7 mouse cellular contexts compared by ENCODE assay signal in the genomic region with DNA sequence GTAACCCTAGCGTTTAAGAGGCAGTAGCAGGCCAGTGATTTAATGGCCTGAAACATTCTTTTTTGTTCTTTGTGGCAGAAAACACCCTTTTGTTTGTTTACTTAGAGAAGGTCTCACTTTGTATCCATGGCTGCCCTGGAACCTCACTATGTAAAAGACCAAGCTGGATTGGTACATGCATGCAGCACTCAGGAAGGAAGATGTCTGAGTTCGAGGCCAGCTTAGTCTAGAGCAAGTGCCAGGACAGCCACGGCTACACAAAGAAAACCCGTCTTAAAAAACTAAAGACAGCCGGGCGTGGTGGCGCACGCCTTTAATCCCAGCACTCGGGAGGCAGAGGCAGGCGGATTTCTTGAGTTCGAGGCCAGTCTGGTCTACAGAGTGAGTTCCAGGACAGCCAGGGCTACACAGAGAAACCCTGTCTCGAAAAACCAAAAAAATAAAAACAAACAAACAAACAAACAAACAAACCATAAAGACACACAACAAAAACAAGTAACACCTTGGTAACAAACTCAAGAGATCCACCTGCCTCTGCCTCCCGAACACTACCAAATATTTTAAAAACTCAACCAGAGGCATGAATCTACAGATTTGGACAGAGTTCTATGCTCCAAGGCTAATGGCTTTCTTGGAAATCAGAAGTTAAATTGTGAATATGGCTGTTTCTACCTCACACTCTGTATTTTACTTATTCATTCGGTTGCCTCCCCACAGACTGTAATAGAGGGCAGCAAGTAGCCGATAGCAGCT. TPM values are rescaled to one million over a fixed set of nuclear protein-coding genes. Genes with fewer than 3 reads are reported as not detected.
A peak's percentile ranks its signal among the peaks of the same experiment; 100 is the strongest.
DNase-seq lines count a peak whose midpoint lies in the region; ATAC-seq lines count a peak whose summit lies in the region.

No protein-coding gene starts in this region.

- peak overlapping the region; percentile 70 for H3K4me3 ChIP-seq in neural tube, embryonic 11.5 days (ENCODE audit: low read depth, low read length)
- peak overlapping the region; percentile 62 for H3K4me3 ChIP-seq in embryonic facial prominence, embryonic 15.5 days (replicated peaks)
- peak overlapping the region; percentile 69 for H3K4me3 ChIP-seq in limb, embryonic 12.5 days (replicated peaks)
- H3K4me3 ChIP-seq in stomach, embryonic 15.5 days (replicated peaks) = peak overlapping the region; percentile 74

- no peaks in the 10 kb centered on the region for H3K9me3 ChIP-seq in neural tube, embryonic 11.5 days (ENCODE audit: control insufficient read depth, low read length)
- no peaks in the 10 kb centered on the region for H3K9me3 ChIP-seq in embryonic facial prominence, embryonic 15.5 days (replicated peaks)
- H3K9me3 ChIP-seq in limb, embryonic 12.5 days = no peaks in the 10 kb centered on the region
- no peaks in the 10 kb centered on the region for H3K9me3 ChIP-seq in stomach, embryonic 15.5 days

- H3K4me1 ChIP-seq in neural tube, embryonic 11.5 days (ENCODE audit: control insufficient read depth, insufficient read depth, low read length) = peaks cover 12% of the 10 kb centered on the region
- H3K4me1 ChIP-seq in embryonic facial prominence, embryonic 15.5 days = peaks cover 17% of the 10 kb centered on the region
- H3K4me1 ChIP-seq in limb, embryonic 12.5 days (replicated peaks) = peaks cover 16% of the 10 kb centered on the region
- H3K4me1 ChIP-seq in stomach, embryonic 15.5 days = peaks cover 5% of the 10 kb centered on the region; the same call in 1 of the 2 replicates

- no peaks in the 10 kb centered on the region for H3K27me3 ChIP-seq in neural tube, embryonic 11.5 days (ENCODE audit: control insufficient read depth, insufficient read depth, low read length)
- no peaks in the 10 kb centered on the region for H3K27me3 ChIP-seq in embryonic facial prominence, embryonic 15.5 days
- H3K27me3 ChIP-seq in limb, embryonic 12.5 days = no peaks in the 10 kb centered on the region
- H3K27me3 ChIP-seq in stomach, embryonic 15.5 days (replicated peaks) = no peaks in the 10 kb centered on the region

- 77% methylated on average over 15 of the region's 15 CpGs for WGBS in neural tube, embryonic 11.5 days
- WGBS in embryonic facial prominence, embryonic 15.5 days = 73% methylated on average over 15 of the region's 15 CpGs
- 81% methylated on average over 15 of the region's 15 CpGs for WGBS in limb, embryonic 12.5 days
- WGBS in stomach, embryonic 15.5 days = 70% methylated on average over 15 of the region's 15 CpGs

- no peak for ATAC-seq in neural tube, embryonic 11.5 days (ENCODE audit: insufficient read depth, low FRiP score, low TSS enrichment)
- ATAC-seq in embryonic facial prominence, embryonic 15.5 days (ENCODE audit: insufficient number of reproducible peaks, low FRiP score, low TSS enrichment, low read depth) = no peak
- no peak for ATAC-seq in limb, embryonic 12.5 days (ENCODE audit: insufficient number of reproducible peaks, insufficient read depth, low FRiP score, low TSS enrichment, low read depth)
- ATAC-seq in stomach, embryonic 15.5 days (ENCODE audit: insufficient read depth, low FRiP score, low read depth) = no peak

- H3K36me3 ChIP-seq in neural tube, embryonic 11.5 days (ENCODE audit: control insufficient read depth, insufficient read depth, low read length) = no peaks in the 10 kb centered on the region
- H3K36me3 ChIP-seq in embryonic facial prominence, embryonic 15.5 days = no peaks in the 10 kb centered on the region
- peaks cover 9% of the 10 kb centered on the region; the same call in 1 of the 2 replicates for H3K36me3 ChIP-seq in limb, embryonic 12.5 days
- no peaks in the 10 kb centered on the region for H3K36me3 ChIP-seq in stomach, embryonic 15.5 days

- peak overlapping the region; percentile 73 for H3K9ac ChIP-seq in neural tube, embryonic 11.5 days (ENCODE audit: low read length)
- H3K9ac ChIP-seq in embryonic facial prominence, embryonic 15.5 days = peak overlapping the region; percentile 61
- peak overlapping the region; percentile 71 for H3K9ac ChIP-seq in limb, embryonic 12.5 days (replicated peaks)
- H3K9ac ChIP-seq in stomach, embryonic 15.5 days = peak overlapping the region; percentile 14; the same call in 1 of the 2 replicates

- peak overlapping the region; percentile 97 for H3K27ac ChIP-seq in neural tube, embryonic 11.5 days (ENCODE audit: low read depth, low read length)
- peak overlapping the region; percentile 97 for H3K27ac ChIP-seq in embryonic facial prominence, embryonic 15.5 days (replicated peaks)
- peak overlapping the region; percentile 95 for H3K27ac ChIP-seq in limb, embryonic 12.5 days
- peak overlapping the region; percentile 91 for H3K27ac ChIP-seq in stomach, embryonic 15.5 days

- H3K4me2 ChIP-seq in neural tube, embryonic 11.5 days (ENCODE audit: low read depth) = peak overlapping the region; percentile 58
- H3K4me2 ChIP-seq in embryonic facial prominence, embryonic 15.5 days (replicated peaks) = peak overlapping the region; percentile 73
- H3K4me2 ChIP-seq in limb, embryonic 12.5 days = peak overlapping the region; percentile 73
- H3K4me2 ChIP-seq in stomach, embryonic 15.5 days = peak overlapping the region; percentile 52

- no peak for DNase-seq in neural tube, embryonic 11.5 days (ENCODE audit: low spot score)
- DNase-seq in neural tube, embryonic 10.5 days (ENCODE audit: extremely low spot score, low spot score) = no peak
- no peak for DNase-seq in MN1 (ENCODE audit: low spot score)
- DNase-seq in layer of hippocampus, postnatal 36 days = no peak

RNA-seq across cellular contexts. Expression of a gene that starts 0.9 kb away (rescaled TPM):
- polyA plus RNA-seq in neural tube, embryonic 11.5 days (2014; fragmentation: Nextera tagmentation; extraction: Ambion mirVana) = 172 and 175 TPM in 2 replicates
- polyA plus RNA-seq in embryonic facial prominence, embryonic 15.5 days (2015; fragmentation: Nextera tagmentation; extraction: Ambion mirVana) = 75.5 and 78.5 TPM in 2 replicates
- polyA plus RNA-seq in limb, embryonic 12.5 days (2016; fragmentation: Nextera tagmentation; extraction: Ambion mirVana) = 120 and 125 TPM in 2 replicates
- 68.7 and 74.3 TPM in 2 replicates for polyA plus RNA-seq in stomach, embryonic 15.5 days (2015; fragmentation: Nextera tagmentation; extraction: Ambion mirVana)
- 100 to 1,000 TPM; 115 to 116 TPM for total RNA-seq in layer of hippocampus, postnatal 36 days (2021)

RNA-seq across cellular contexts. Expression of a gene that starts 22.4 kb away (rescaled TPM):
- polyA plus RNA-seq in neural tube, embryonic 11.5 days (2014; fragmentation: Nextera tagmentation; extraction: Ambion mirVana) = 13.8 and 17.5 TPM in 2 replicates
- 28.1 and 29.2 TPM in 2 replicates for polyA plus RNA-seq in embryonic facial prominence, embryonic 15.5 days (2015; fragmentation: Nextera tagmentation; extraction: Ambion mirVana)
- 20.2 and 21.1 TPM in 2 replicates for polyA plus RNA-seq in limb, embryonic 12.5 days (2016; fragmentation: Nextera tagmentation; extraction: Ambion mirVana)
- polyA plus RNA-seq in stomach, embryonic 15.5 days (2015; fragmentation: Nextera tagmentation; extraction: Ambion mirVana) = 31.3 and 33.8 TPM in 2 replicates
- total RNA-seq in layer of hippocampus, postnatal 36 days (2021) = 10 to 100 TPM; 17.8 to 18.4 TPM

RNA-seq across cellular contexts. Expression of a gene that starts 22.5 kb away (rescaled TPM):
- polyA plus RNA-seq in neural tube, embryonic 11.5 days (2014; fragmentation: Nextera tagmentation; extraction: Ambion mirVana) = 59.8 and 63.8 TPM in 2 replicates
- polyA plus RNA-seq in embryonic facial prominence, embryonic 15.5 days (2015; fragmentation: Nextera tagmentation; extraction: Ambion mirVana) = 34.6 and 35.4 TPM in 2 replicates
- polyA plus RNA-seq in limb, embryonic 12.5 days (2016; fragmentation: Nextera tagmentation; extraction: Ambion mirVana) = 38.1 and 38.3 TPM in 2 replicates
- polyA plus RNA-seq in stomach, embryonic 15.5 days (2015; fragmentation: Nextera tagmentation; extraction: Ambion mirVana) = 25.4 and 29.9 TPM in 2 replicates
- 10 to 100 TPM; 58.9 to 59.4 TPM for total RNA-seq in layer of hippocampus, postnatal 36 days (2021)

Comparison
In these comparisons a context has a peak if more than half of its experiments do, and no peak if none do; other contexts are left out.
1. H3K9ac ChIP-seq: peak in every context shown above with its lines; median percentile 73 in neural tube, embryonic 11.5 days; 71 in limb, embryonic 12.5 days; 61 in embryonic facial prominence, embryonic 15.5 days; 14 in stomach, embryonic 15.5 days.